Mouse (Mus musculus): Measurements from ENCODE around the gene Lpar1. TPM values are rescaled to one million over a fixed set of nuclear protein-coding genes. Genes with fewer than 3 reads are reported as not detected.

Lpar1 gene
- total RNA-seq, 2 experiments from 2014 or later = 7.0 to 7.5 TPM

- no peak for DNase-seq
Measured at GRCm38 (mm10) chr4:58448825-58449224, 104.9 kb downstream of the Lpar1 start.

DNA sequence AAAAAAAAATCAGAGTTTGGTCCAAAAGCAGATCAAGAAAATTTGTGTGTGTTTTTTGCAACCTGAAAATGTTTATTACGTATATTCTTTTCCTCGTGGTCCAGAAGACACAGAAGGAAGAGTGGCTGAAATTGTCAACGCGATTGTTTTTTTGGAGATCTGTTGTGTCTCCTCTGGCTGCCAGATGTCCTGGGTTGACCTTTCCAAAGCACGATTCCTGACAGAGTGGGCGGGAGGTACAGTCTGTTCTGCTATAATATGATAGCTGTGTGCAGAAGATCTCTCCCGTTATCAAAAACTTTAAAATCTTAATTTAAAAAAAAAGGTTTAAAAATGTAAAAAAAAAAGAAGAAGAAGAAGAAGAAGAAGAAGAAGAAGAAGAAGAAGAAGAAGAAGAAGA is 105.9 kb downstream of the Lpar1 start:
- peak; percentile 76 to 81 for DNase-seq

- peak in 1 of 2 experiments; percentile 25 for DNase-seq
Measured at GRCm38 (mm10) chr4:58445846-58446245, 107.9 kb downstream of the Lpar1 start.

DNA sequence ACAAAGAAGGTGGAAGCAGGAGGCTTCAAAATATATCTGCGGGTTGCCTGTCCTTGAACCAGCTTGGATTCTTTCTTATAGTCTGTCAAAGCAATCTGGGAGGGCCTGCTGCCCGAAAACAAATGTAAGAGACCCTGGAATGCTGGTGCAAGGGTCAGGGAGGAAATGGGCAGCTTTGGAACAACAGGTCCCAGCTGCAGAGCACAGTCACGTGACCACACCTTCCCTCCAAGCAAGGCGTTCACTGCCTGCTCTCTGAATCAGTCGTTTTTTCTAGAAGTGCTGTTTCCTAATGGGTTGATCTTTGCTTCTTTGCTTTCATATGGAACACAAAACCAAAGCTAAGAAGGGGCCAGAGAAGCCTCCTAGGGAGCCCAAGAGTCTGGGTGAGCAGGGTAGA is 111.4 kb downstream of the Lpar1 start:
- DNase-seq = no peak

GRCm38 (mm10) chr4:58438654-58439053 is 115.0 kb downstream of the Lpar1 start:
- no peak for DNase-seq

- no peak for DNase-seq
Measured at GRCm38 (mm10) chr4:58437271-58437670, 116.4 kb downstream of the Lpar1 start.

- peak; percentile 24 to 29 for DNase-seq
Measured at GRCm38 (mm10) chr4:58423276-58423930, 130.3 kb downstream of the Lpar1 start.

- peak in 1 of 2 experiments; percentile 38 for DNase-seq
Measured at GRCm38 (mm10) chr4:58419225-58419624, 134.5 kb downstream of the Lpar1 start.

- DNase-seq = peak; percentile 39 to 51
Measured at GRCm38 (mm10) chr4:58417319-58417718, 136.4 kb downstream of the Lpar1 start.

DNA sequence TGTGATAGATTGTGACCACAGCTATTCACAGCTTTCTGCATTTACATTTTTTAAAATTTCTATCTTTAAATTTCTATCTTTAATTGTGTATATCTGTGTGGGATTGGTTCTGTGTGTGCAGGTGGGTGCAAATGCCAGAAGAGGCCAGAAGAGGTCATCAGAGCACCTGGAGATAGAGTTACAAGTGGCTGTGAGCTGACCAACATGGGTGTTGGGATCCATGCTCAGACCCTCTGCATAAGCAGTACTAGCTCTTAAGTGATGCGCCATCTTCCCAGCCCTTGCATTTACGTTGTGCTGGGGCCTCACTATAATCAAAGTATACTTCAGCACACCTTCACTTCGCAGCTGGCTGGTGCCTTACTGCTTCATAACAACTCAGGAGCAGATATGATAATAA is 138.2 kb downstream of the Lpar1 start:
- no peak for DNase-seq

GRCm38 (mm10) chr4:58413188-58414185 is 140.2 kb downstream of the Lpar1 start:
- DNase-seq = peak; percentile 77

- DNase-seq = no peak
Measured at GRCm38 (mm10) chr4:58401973-58402501, 151.7 kb downstream of the Lpar1 start.

GRCm38 (mm10) chr4:58400861-58401341 is 152.8 kb downstream of the Lpar1 start:
- DNase-seq = peak; percentile 56 to 57

Small RNA genes within 50 kb of the gene (microRNA-seq; reads per million reads assigned to microRNA genes)
- gene Mir3095 = 0.27 to 0.38 reads per million in 2 experiments

Other genes starting within 250 kb of the Lpar1 start
- gene Olfr267, start 233.8 kb upstream of the Lpar1 start, total RNA-seq (2021) = not detected

Measured in heart, adult 18-20 months (tissue).